Comparison of ENCODE assay signal across 17 mouse cellular contexts in the genomic region with DNA sequence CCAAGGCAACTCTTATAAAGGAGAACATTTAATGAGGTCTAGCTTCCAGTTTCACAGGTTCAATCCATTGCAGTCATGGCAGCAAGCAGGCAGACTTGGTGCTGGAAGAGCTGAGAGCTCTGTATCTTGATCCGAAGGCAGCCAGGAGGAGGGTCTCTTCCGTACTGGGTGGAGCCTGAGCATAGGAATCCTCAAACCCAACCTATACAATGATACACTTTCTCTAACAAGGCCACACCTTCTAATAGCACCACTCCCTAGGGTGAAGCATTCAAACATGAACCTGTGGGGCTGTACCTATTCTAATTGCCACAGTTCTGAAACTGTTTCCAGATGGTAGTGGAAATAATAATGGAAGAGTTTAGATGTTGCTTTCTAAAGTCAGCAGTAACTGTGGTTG.
"Had no signal": no experiment of that assay in that cellular context is flagged by ENCODE, and none has a peak within 500 bp of the region (broad histone marks: within the 10 kb centered on the region; RNA-seq: fewer than 3 reads in every experiment).

No protein-coding gene starts in this region.

- H3K9ac ChIP-seq: lung, embryonic 14.5 days; midbrain, embryonic 12.5 days; neural tube, embryonic 12.5 days; stomach, embryonic 15.5 days had no signal

- H3K9me3 ChIP-seq: midbrain, embryonic 12.5 days; neural tube, embryonic 12.5 days; stomach, embryonic 15.5 days had no signal

- H3K27me3 ChIP-seq: midbrain, embryonic 12.5 days; neural tube, embryonic 12.5 days; stomach, embryonic 15.5 days had no signal

- DNase-seq: lung, adult 18-20 months; lung, embryonic 14.5 days; lung, postnatal 10 days; lung, postnatal 4 days; midbrain, embryonic 14.5 days; retina, postnatal 1 day; right cerebral cortex, adult 18-20 months; thymus, adult 2 months; thymus, postnatal 25 days; thymus, postnatal 4 days had no signal

- H3K27ac ChIP-seq: midbrain, embryonic 10.5 days; midbrain, embryonic 12.5 days; neural tube, embryonic 12.5 days; stomach, embryonic 15.5 days; stomach, postnatal 0 days had no signal

- H3K4me3 ChIP-seq: midbrain, embryonic 10.5 days; midbrain, embryonic 12.5 days; myocyte; neural tube, embryonic 12.5 days; stomach, embryonic 15.5 days had no signal

- ATAC-seq: midbrain, embryonic 16.5 days had no signal

- H3K4me1 ChIP-seq: midbrain, embryonic 10.5 days; midbrain, embryonic 12.5 days; neural tube, embryonic 12.5 days had no signal

- H3K4me2 ChIP-seq: lung, embryonic 14.5 days; midbrain, embryonic 12.5 days; neural tube, embryonic 12.5 days; stomach, embryonic 15.5 days had no signal
